Mouse (Mus musculus) colon, adult 2 months (tissue): ENCODE results near the gene Hyal3. TPM values are rescaled to one million over a fixed set of nuclear protein-coding genes. Genes with fewer than 3 reads are reported as not detected.

Source experiments
- polyA plus RNA-seq: library from polyadenylated mRNA; depleted of rRNA; stranded (reverse); fragments of >200 nt; gene quantifications from 2 replicates; pipeline ENCODE4 v1.2.3, GENCODE M21; 2012; rRNA removed

Hyal3 gene
- 0.96 and 0.98 TPM in 2 replicates for polyA plus RNA-seq

GRCm38 (mm10) chr9:107580501-107581317 is at the start of gene Hyal3:
Hyal3 (plus strand) TSS chr9:107580818.

GRCm38 (mm10) chr9:107533791-107534407 is 46.7 kb upstream of the Hyal3 start, which contains the start of gene Tmem115:
Tmem115 (plus strand) TSS chr9:107533945.

GRCm38 (mm10) chr9:107541474-107542351 is 38.9 kb upstream of the Hyal3 start, which contains the start of the genes Cyb561d2 and Nprl2:
Cyb561d2 (minus strand) TSS chr9:107542193.
Nprl2 (plus strand) TSS chr9:107542226.

GRCm38 (mm10) chr9:107547026-107547425 is 33.6 kb upstream of the Hyal3 start, which contains the start of gene Zmynd10:
Zmynd10 (plus strand) TSS chr9:107547298.

GRCm38 (mm10) chr9:107551117-107551889 is 29.3 kb upstream of the Hyal3 start, which contains the start of gene Rassf1:
Rassf1 (plus strand) TSS chr9:107551555.

GRCm38 (mm10) chr9:107563029-107563581 is 17.5 kb upstream of the Hyal3 start, which contains the start of gene Tusc2:
Tusc2 (plus strand) TSS chr9:107563255.

GRCm38 (mm10) chr9:107567702-107568319 is 12.8 kb upstream of the Hyal3 start, which contains the start of gene Hyal2:
Hyal2 (plus strand) TSS chr9:107567945.

GRCm38 (mm10) chr9:107576357-107577107 is 4.1 kb upstream of the Hyal3 start, which contains the start of gene Hyal1:
Hyal1 (plus strand) TSS chr9:107576927.

GRCm38 (mm10) chr9:107578587-107578986 is 2.0 kb upstream of the Hyal3 start, which contains the start of gene Naa80:
Naa80 (plus strand) TSS chr9:107578887.

GRCm38 (mm10) chr9:107586974-107587832 is 6.6 kb downstream of the Hyal3 start, which contains the start of gene Ifrd2:
Ifrd2 (plus strand) TSS chr9:107587642.

GRCm38 (mm10) chr9:107608741-107609432 is 28.3 kb downstream of the Hyal3 start, which contains the start of gene Sema3b:
Sema3b (minus strand) TSS chr9:107609229.

GRCm38 (mm10) chr9:107635279-107636028 is 54.8 kb downstream of the Hyal3 start, which contains the start of gene Gnai2:
Gnai2 (minus strand) TSS chr9:107635367.

Other genes starting within 250 kb of the Hyal3 start
- gene Hemk1, start 242.5 kb upstream of the Hyal3 start, polyA plus RNA-seq: 18.1 and 18.8 TPM in 2 replicates
- 0.26 and 0.27 TPM in 2 replicates for gene 6430571L13Rik, start 240.2 kb upstream of the Hyal3 start, polyA plus RNA-seq
- gene Cacna2d2, start 181.2 kb upstream of the Hyal3 start, polyA plus RNA-seq: 20.0 and 33.9 TPM in 2 replicates
- gene Tmem115, start 46.9 kb upstream of the Hyal3 start, polyA plus RNA-seq: 73.8 and 95.5 TPM in 2 replicates
- gene Cyb561d2, start 38.6 kb upstream of the Hyal3 start, polyA plus RNA-seq: 37.4 and 58.8 TPM in 2 replicates
- gene Nprl2, start 38.6 kb upstream of the Hyal3 start, polyA plus RNA-seq: 26.5 and 29.3 TPM in 2 replicates
- gene Zmynd10, start 33.5 kb upstream of the Hyal3 start, polyA plus RNA-seq: 0.41 and 0.65 TPM in 2 replicates
- gene Rassf1, start 29.3 kb upstream of the Hyal3 start, polyA plus RNA-seq: 27.3 and 28.5 TPM in 2 replicates
- gene Tusc2, start 17.6 kb upstream of the Hyal3 start, polyA plus RNA-seq: 78.3 and 101 TPM in 2 replicates
- gene Hyal2, start 12.9 kb upstream of the Hyal3 start, polyA plus RNA-seq: 91.7 and 94.5 TPM in 2 replicates
- 4.4 and 5.2 TPM in 2 replicates for gene Hyal1, start 3.9 kb upstream of the Hyal3 start, polyA plus RNA-seq
- gene Naa80, start 1.9 kb upstream of the Hyal3 start, polyA plus RNA-seq: 53.5 and 65.8 TPM in 2 replicates
- 62.5 and 65.0 TPM in 2 replicates for gene Ifrd2, start 6.8 kb downstream of the Hyal3 start, polyA plus RNA-seq
- gene Sema3b, start 28.4 kb downstream of the Hyal3 start, polyA plus RNA-seq: 93.4 and 98.5 TPM in 2 replicates
- 562 and 599 TPM in 2 replicates for gene Gnai2, start 54.5 kb downstream of the Hyal3 start, polyA plus RNA-seq
- gene Slc38a3, start 88.7 kb downstream of the Hyal3 start, polyA plus RNA-seq: 0.81 and 7.5 TPM in 2 replicates
- 0.14 TPM in 1 of 2 replicates, not detected in the other for gene Gnat1, start 98.9 kb downstream of the Hyal3 start, polyA plus RNA-seq
- gene Sema3f, start 129.7 kb downstream of the Hyal3 start, polyA plus RNA-seq: 76.2 and 89.6 TPM in 2 replicates
- gene Rbm5, start 190.2 kb downstream of the Hyal3 start, polyA plus RNA-seq: 40.9 and 42.4 TPM in 2 replicates